Mouse (Mus musculus) C2C12 (cell line): Measurements from ENCODE around the gene Ccdc183. TPM values are rescaled to one million over a fixed set of nuclear protein-coding genes. Genes with fewer than 3 reads are reported as not detected.

Experiments
- H3K27me3 ChIP-seq: one replicate; pipeline ENCODE4 v1.6.1; 2011; ENCODE audit not compliant: control insufficient read depth, insufficient read depth, insufficient read length
- H3K36me3 ChIP-seq: one replicate; pipeline ENCODE4 v1.6.1; 2011; ENCODE audit not compliant: control insufficient read depth, insufficient read depth
- H3K4me3 ChIP-seq: one replicate; pipeline ENCODE4 v1.5.1; 2011; ENCODE audit warnings: mild to moderate bottlenecking, control low read depth; ENCODE audit not compliant: poor library complexity, insufficient read depth, severe bottlenecking
- H3K79me2 ChIP-seq: one replicate; pipeline ENCODE4 v1.6.1; 2011; ENCODE audit not compliant: control insufficient read depth, insufficient read depth
- H3K79me3 ChIP-seq: one replicate; pipeline ENCODE4 v1.6.1; 2011; ENCODE audit warnings: low read depth, control low read depth
- H3ac ChIP-seq: one replicate; pipeline ENCODE3; 2011; ENCODE audit warnings: low read depth; ENCODE audit not compliant: control insufficient read depth, insufficient read length
- CEBPB ChIP-seq: IDR thresholded peaks from one replicate; pipeline ENCODE4 v1.6.1; 2011; ENCODE audit warnings: low read depth, mild to moderate bottlenecking, control low read depth, moderate library complexity
- CTCF ChIP-seq: IDR thresholded peaks from one replicate; pipeline ENCODE4 v1.5.1; 2011; ENCODE audit not compliant: control insufficient read depth, insufficient read depth, insufficient read length
- FOSL1 ChIP-seq: IDR thresholded peaks from one replicate; pipeline ENCODE4 v1.8.0; 2011; ENCODE audit warnings: mild to moderate bottlenecking, low read length; ENCODE audit not compliant: poor library complexity, insufficient read depth, severe bottlenecking
- MAX ChIP-seq: IDR thresholded peaks from one replicate; pipeline ENCODE4 v1.6.1; 2011; ENCODE audit warnings: mild to moderate bottlenecking, control low read depth
- MYOD1 ChIP-seq: IDR thresholded peaks from one replicate; pipeline ENCODE4 v1.6.1; 2011; ENCODE audit warnings: low read depth; ENCODE audit not compliant: control insufficient read depth, insufficient read length
- MYOG ChIP-seq: IDR thresholded peaks from one replicate; pipeline ENCODE4 v1.6.1; 2011; ENCODE audit not compliant: control insufficient read depth, insufficient read length; ENCODE audit errors: extremely low read depth
- USF1 ChIP-seq: IDR thresholded peaks from one replicate; pipeline ENCODE4 v1.6.1; 2011; ENCODE audit warnings: low read depth, mild to moderate bottlenecking, control low read depth, moderate library complexity
- polyA plus RNA-seq: library from polyadenylated mRNA; unstranded; fragments of >200 nt; fragmentation: generic; extraction: Trizol; gene quantifications from one replicate; pipeline ENCODE4 v1.2.1, GENCODE M21; 2012; ENCODE audit warnings: missing spikeins

Gene Ccdc183
- polyA plus RNA-seq, 1 experiment, result 0.15 TPM

- Histone ChIP-seq H3K36me3 (peaks cover 41% of the 10 kb centered on the region), H3K27me3 (no peaks in the 10 kb centered on the region), H3ac (no peak overlapping the region), H3K79me3 (no peaks in the 10 kb centered on the region), H3K79me2 (peaks cover 2% of the 10 kb centered on the region), H3K4me3 (no peak overlapping the region)
- no peak for TF ChIP-seq MYOD1
- TF ChIP-seq CTCF, result no peak
- no peak for TF ChIP-seq MYOG
- TF ChIP-seq MAX, result no peak
Measured at GRCm38 (mm10) chr2:25566558-25566957, 50.9 kb downstream of the Ccdc183 start.

- peaks cover 10% of the 10 kb centered on the region for H3K79me2 ChIP-seq
- H3K27me3 ChIP-seq, result no peaks in the 10 kb centered on the region
- peaks cover 46% of the 10 kb centered on the region for H3K36me3 ChIP-seq
- H3K4me3 ChIP-seq, result no peak overlapping the region
- H3ac ChIP-seq, result no peak overlapping the region
- TF ChIP-seq CEBPB (no peak), CTCF (no peak), MYOG (no peak), USF1 (no peak), MAX (no peak), FOSL1 (no peak), MYOD1 (no peak)
- H3K79me3 ChIP-seq, result no peaks in the 10 kb centered on the region
Measured at GRCm38 (mm10) chr2:25565741-25566140, 51.7 kb downstream of the Ccdc183 start.

GRCm38 (mm10) chr2:25561946-25562345 lies 55.5 kb downstream of the Ccdc183 start:
- H3K4me3 ChIP-seq, result no peak overlapping the region
- peaks cover 25% of the 10 kb centered on the region for H3K79me3 ChIP-seq
- H3K36me3 ChIP-seq, result peaks cover 61% of the 10 kb centered on the region
- H3ac ChIP-seq, result no peak overlapping the region
- H3K27me3 ChIP-seq, result no peaks in the 10 kb centered on the region
- H3K79me2 ChIP-seq, result peaks cover 48% of the 10 kb centered on the region
- no peak for TF ChIP-seq MYOG
- TF ChIP-seq CTCF, result no peak
- TF ChIP-seq FOSL1, result no peak

GRCm38 (mm10) chr2:25560551-25560950 lies 56.9 kb downstream of the Ccdc183 start:
- Histone ChIP-seq H3K36me3 (peaks cover 59% of the 10 kb centered on the region), H3K79me2 (peaks cover 49% of the 10 kb centered on the region), H3K79me3 (peaks cover 25% of the 10 kb centered on the region), H3K4me3 (no peak overlapping the region), H3ac (no peak overlapping the region), H3K27me3 (no peaks in the 10 kb centered on the region)
- TF ChIP-seq MAX (no peak), USF1 (no peak), FOSL1 (no peak), CTCF (no peak), MYOG (no peak), MYOD1 (no peak), CEBPB (no peak)

GRCm38 (mm10) chr2:25558774-25559173 lies 58.7 kb downstream of the Ccdc183 start:
- peak overlapping the region; percentile 98 for H3K4me3 ChIP-seq
- peaks cover 43% of the 10 kb centered on the region for H3K36me3 ChIP-seq
- H3K79me2 ChIP-seq, result peaks cover 49% of the 10 kb centered on the region
- H3K79me3 ChIP-seq, result peaks cover 25% of the 10 kb centered on the region
- no peak overlapping the region for H3ac ChIP-seq
- H3K27me3 ChIP-seq, result no peaks in the 10 kb centered on the region
- TF ChIP-seq MYOD1, result no peak
- no peak for TF ChIP-seq FOSL1
- TF ChIP-seq MYOG, result no peak
- TF ChIP-seq MAX, result no peak
- TF ChIP-seq CEBPB, result no peak
- no peak for TF ChIP-seq USF1
- TF ChIP-seq CTCF, result no peak

Other genes with a start within 250 kb of the Ccdc183 start
- gene Sapcd2, start 245.4 kb downstream of the Ccdc183 start, polyA plus RNA-seq, result 25.8 TPM
- gene Entpd2, start 221.8 kb downstream of the Ccdc183 start, polyA plus RNA-seq, result not detected
- gene Npdc1, start 218.3 kb downstream of the Ccdc183 start, polyA plus RNA-seq, result 79.9 TPM
- 0.08 TPM for gene Fut7, start 194.4 kb downstream of the Ccdc183 start, polyA plus RNA-seq
- 4.2 TPM for gene Abca2, start 189.0 kb downstream of the Ccdc183 start, polyA plus RNA-seq
- 0.15 TPM for gene Clic3, start 160.8 kb downstream of the Ccdc183 start, polyA plus RNA-seq
- gene Paxx, start 156.6 kb downstream of the Ccdc183 start, polyA plus RNA-seq, result 12.3 TPM
- not detected for gene Ptgds, start 147.6 kb downstream of the Ccdc183 start, polyA plus RNA-seq
- not detected for gene Lcn12, start 123.8 kb downstream of the Ccdc183 start, polyA plus RNA-seq
- gene Fbxw5, start 116.9 kb downstream of the Ccdc183 start, polyA plus RNA-seq, result 35.8 TPM
- 0.32 TPM for gene C8g, start 116.0 kb downstream of the Ccdc183 start, polyA plus RNA-seq
- gene Traf2, start 70.7 kb downstream of the Ccdc183 start, polyA plus RNA-seq, result 28.8 TPM
- 340 TPM for gene Edf1, start 59.8 kb downstream of the Ccdc183 start, polyA plus RNA-seq
- 5.7 TPM for gene Mamdc4, start 42.8 kb downstream of the Ccdc183 start, polyA plus RNA-seq
- gene Phpt1, start 42.5 kb downstream of the Ccdc183 start, polyA plus RNA-seq, result 94.2 TPM
- gene Ajm1, start 35.9 kb downstream of the Ccdc183 start, polyA plus RNA-seq, result 0.29 TPM
- gene Rabl6, start 9.2 kb downstream of the Ccdc183 start, polyA plus RNA-seq, result 58.9 TPM
- 12.9 TPM for gene Tmem141, start 4.3 kb upstream of the Ccdc183 start, polyA plus RNA-seq
- 0.14 TPM for gene Fcna, start 10.4 kb upstream of the Ccdc183 start, polyA plus RNA-seq
- not detected for gene Lcn8, start 35.4 kb upstream of the Ccdc183 start, polyA plus RNA-seq
- not detected for gene Lcn5, start 40.3 kb upstream of the Ccdc183 start, polyA plus RNA-seq
- gene Lcn6, start 59.1 kb upstream of the Ccdc183 start, polyA plus RNA-seq, result not detected
- gene Lcn10, start 65.0 kb upstream of the Ccdc183 start, polyA plus RNA-seq, result not detected
- not detected for gene Obp2a, start 82.4 kb upstream of the Ccdc183 start, polyA plus RNA-seq
- 1.0 TPM for gene Bmyc, start 89.1 kb upstream of the Ccdc183 start, polyA plus RNA-seq
- gene Obp2b, start 119.3 kb upstream of the Ccdc183 start, polyA plus RNA-seq, result not detected
- gene Lcn3, start 147.9 kb upstream of the Ccdc183 start, polyA plus RNA-seq, result not detected
- gene Lcn11, start 159.3 kb upstream of the Ccdc183 start, polyA plus RNA-seq, result not detected
- not detected for gene Gm13539, start 164.6 kb upstream of the Ccdc183 start, polyA plus RNA-seq
- gene Glt6d1, start 198.2 kb upstream of the Ccdc183 start, polyA plus RNA-seq, result not detected
- not detected for gene Lcn9, start 205.5 kb upstream of the Ccdc183 start, polyA plus RNA-seq
- not detected for gene Sohlh1, start 229.6 kb upstream of the Ccdc183 start, polyA plus RNA-seq
- gene Kcnt1, start 246.1 kb upstream of the Ccdc183 start, polyA plus RNA-seq, result not detected